Mouse (Mus musculus): Measurements from ENCODE around the gene Gm28035.

- no peak for TF ChIP-seq CTCF (IDR thresholded peaks at IDR 0.05; ENCODE audit: low read depth)
- no peak for TF ChIP-seq EP300 (IDR thresholded peaks at IDR 0.05; ENCODE audit: low read depth)
Observed at GRCm38 (mm10) chr2:30216293-30216692, 24.1 kb upstream of the Gm28035 start.

All from heart, postnatal 0 days (tissue).